Mouse (Mus musculus) gastrocnemius, postnatal 14 days (tissue): ENCODE measurements around the gene Ifitm10. TPM values are rescaled to one million over a fixed set of nuclear protein-coding genes. Genes with fewer than 3 reads are reported as not detected.
"Not testable (repeated sequence)": the region's sequence is repeated elsewhere in the genome, so short reads cannot be mapped to it uniquely, and the experiment has no call there.

Experiments used
- DNase-seq: peaks from one replicate; pipeline ENCODE4 v3.0.0; 2021; ENCODE audit warnings: mixed read lengths
- intact Hi-C: fragments of 180-260 bp; cut with DNase I; formaldehyde crosslinking; loops from one replicate; pipeline ENCODE4 v1.15.1; 2025; ENCODE audit warnings: low total_unique reads
- total RNA-seq, 2 experiments: library from RNA; stranded (reverse); gene quantifications; 2 replicates each; pipeline ENCODE4 v1.2.3; 2021

Gene Ifitm10
- total RNA-seq, 2 experiments from 2014 or later: 6.7 to 8.4 TPM

DNA sequence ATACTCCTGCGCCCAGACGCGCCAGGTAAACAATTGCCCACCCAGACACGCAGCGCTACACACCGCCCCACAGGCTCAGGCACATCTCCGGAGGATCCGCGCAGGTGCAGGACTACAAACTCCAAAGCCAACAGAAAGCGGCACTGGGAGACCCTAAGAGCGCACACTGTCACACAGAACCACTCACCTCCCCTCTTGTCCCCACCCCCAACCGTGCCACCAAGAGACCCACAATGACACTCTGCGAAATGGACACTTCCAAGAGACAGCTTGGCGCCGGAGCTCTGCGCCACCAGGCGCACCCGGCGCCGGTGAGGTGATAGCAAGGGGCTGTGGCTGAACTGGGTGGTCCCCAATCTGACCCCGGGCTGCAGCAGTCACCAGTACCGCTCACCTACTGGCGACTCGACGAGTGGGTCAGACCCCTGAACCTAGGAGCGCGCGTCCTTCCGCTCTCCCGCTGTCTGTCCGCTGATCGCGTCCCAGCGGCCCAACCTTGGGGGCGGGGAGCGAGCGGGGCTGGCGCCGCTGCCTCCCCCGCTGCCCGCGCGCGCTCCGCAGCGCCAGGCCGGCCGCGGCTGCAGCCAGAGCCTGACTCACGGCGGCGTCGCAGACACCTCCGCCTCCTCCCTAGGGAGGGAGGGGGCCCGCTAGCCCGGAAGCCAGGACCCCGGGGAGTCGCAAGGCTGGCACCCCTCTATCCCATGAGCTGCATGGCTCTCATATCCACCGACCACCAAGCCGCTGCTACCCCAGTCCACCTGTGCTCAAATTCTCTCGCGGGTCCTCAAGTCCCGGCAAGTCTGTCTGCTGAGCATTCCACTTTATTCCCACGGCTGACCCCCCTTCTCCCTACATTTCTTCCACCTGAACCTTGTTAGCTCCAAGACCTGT lies 1.5 kb downstream of the Ifitm10 start:
- intact Hi-C loops: no loop called here
- DNase-seq: peak; percentile 20

DNA sequence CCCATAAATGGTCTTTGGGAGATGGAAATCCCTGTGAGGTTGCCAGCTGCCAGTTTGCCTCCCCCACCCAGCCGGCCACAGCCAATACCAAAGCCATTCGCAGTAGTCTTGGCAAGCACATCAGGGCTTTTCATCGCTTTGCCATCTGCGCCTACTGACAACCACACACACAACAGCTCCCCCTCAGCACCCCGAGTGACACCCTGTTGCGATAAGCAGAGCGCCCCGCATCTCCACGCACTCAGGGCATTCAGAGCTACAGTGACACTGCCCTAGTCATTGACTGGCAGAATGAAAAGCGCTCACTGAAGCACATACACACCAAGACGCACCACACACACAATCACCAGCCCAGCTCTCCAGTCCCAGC lies 2.2 kb downstream of the Ifitm10 start:
- peak; percentile 4 for DNase-seq
- intact Hi-C loops: no loop called here

DNA sequence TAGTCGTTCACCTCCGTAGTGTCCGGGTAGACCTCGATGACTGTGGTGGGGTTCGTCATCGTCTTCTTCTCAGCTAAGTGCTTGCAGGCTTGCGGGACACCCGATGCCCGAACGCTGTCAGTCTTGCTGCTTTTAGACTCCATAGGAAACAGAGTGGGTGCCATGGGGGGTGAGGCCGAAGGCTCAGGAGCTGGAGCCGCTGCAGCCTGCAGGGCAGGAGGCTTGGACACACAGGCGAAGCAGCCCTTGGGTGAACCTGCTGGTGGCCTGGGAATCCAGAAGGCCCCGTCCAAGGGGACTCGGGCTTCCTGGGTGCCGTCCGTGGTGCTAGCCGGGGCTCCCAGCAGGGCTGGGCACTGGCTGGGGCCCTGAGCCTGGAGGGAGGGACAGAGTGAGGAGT lies 2.6 kb downstream of the Ifitm10 start:
- intact Hi-C loops: no loop called here
- DNase-seq: peak; percentile 3

DNA sequence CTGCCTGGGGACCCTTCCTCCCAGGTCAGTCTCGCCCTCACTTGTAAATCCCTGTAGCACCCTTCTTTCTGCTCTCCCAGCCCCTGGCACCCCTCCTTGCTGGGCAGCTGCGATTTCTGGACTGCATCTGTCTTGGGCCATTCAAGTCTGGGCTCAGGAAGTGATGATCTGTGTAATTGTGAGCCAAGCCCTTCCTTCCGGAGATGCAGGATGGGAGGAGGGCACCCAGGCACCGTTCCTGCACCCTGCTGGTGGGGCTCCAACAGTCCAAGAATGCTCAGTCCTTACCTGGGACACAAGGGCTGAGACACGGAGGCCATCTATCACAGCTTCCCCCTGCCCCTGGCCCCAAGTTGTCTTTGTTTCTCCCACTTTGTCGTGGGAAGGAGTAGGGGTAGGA lies 3.7 kb downstream of the Ifitm10 start:
- DNase-seq: peak; percentile 54
- intact Hi-C loops: no loop called here

DNA sequence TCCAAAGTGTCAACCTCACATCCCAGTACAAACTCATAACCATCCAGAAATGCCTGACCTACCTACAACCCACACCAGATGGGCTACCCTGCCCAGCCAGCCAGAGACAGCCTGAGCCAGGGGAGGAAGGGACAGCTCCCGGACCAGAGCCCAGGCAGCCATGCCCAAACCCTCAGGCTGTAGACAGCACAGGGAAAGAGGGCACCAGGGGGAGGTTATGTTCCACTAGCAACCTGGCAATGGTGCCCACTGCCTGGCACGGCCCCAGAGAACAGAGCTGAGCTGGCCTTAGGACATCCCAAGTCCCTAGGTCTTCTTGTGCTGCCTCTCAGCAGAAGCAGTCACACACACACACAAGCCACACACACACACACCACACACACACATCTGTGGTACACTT lies 4.7 kb downstream of the Ifitm10 start:
- peak; percentile 72 for DNase-seq
- intact Hi-C loops: no loop called here

DNA sequence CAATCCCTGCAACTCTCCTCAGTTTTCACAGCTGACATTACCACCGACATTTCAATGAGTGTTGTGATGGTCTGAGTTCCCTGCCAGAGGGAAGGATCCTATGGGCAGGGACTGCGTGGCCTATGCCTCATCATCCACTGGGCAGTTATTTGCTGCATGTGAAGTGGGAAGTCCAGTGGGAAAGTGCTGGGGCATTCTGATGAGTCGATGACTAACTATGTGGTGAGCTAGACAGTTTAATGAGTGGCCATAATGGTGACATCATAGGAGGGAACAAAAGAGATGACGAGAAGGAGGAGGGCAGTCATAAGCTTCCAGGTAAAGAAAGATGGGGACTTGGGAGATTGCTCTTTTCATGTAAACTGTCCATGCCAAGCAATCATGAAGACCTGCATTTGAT lies 10.4 kb downstream of the Ifitm10 start:
- intact Hi-C loops: no loop called here
- no peak for DNase-seq

DNA sequence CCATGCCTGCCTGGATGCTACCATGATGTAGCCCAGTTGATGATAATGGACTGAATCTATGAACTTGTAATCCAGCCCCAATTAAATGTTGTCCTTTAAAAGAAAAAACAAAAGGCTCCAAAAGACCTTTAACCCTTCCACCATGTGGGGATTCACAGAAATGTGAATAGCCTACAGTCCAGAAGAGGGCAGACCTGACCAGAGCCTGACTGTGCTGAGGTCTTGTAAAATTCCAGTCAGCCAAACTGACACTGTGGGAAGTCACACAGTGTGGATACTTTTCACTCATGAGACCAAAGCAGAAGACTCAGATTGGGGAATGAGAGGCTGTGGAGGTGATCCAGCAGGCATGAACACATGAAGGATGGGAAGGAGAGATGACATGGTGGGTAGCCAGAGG lies 12.8 kb downstream of the Ifitm10 start:
- intact Hi-C loops: no loop called here
- no peak for DNase-seq

DNA sequence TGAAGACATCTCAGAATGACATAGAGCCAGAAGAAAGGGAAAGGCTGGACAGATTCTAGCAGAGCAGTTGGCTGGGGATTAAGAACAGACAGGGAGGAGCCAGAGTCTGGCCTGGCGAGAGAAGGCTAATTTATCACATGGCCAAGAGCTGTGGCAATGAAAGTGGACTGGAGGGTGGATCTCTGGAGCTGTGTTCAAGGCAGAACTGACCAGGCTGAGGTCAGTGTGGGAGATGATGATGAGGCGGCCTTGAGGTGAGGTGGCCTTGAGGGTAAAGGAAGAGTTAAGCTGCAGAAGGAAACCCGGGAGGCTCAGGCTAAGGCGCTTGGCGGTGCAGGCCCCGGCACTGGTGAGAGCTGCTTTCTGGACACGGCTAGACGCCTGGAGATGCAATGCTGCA lies 14.4 kb downstream of the Ifitm10 start:
- intact Hi-C loops: no loop called here
- DNase-seq: no peak

DNA sequence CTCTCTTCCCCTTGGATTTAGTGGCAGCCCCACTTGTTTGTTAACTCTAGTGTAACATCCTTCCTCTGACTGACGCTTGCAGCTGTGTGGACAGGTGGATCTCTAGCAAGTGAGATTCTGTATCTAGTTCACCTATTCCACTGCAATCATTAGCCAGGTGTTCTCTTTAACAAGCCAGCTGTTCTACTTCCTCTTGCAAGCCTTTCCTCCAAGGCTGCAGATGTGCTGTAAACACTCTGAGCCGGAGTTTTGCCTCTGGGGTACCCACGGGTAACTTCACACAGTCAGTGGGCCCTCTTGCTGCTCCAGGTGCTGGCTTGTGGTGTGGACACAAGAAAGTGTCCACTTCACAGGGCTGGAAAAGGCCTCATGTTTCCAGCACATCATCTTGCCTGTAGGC lies 16.0 kb downstream of the Ifitm10 start:
- DNase-seq: no peak
- intact Hi-C loops: no loop called here

DNA sequence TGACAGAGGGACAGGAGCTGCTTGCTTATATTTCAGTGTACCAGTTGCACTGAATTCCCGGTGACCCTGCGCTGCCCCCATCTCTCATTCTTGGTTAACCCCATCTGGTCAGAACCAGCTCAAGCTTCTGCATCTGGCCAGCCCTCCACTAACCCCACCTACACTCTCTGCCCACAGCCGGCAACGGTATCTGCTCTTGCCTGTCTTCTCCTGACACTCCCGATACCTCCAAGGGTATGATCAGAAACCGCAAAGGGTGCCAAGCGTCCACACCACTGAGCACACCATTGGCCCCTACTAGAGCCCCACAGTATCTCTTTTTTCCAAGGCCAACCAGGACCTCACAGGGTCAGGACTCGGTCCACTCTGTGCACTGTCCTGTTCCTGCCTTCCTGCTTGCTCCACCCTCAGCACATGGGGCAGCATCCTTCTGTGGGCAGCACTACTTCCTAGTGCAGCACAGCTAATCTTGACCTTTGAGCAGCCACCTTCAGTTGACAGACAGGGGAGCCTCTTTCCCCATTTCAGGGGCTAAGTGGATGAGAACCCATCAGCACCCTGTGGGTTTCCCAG lies 18.8 kb downstream of the Ifitm10 start:
- no peak for DNase-seq
- intact Hi-C loops: no loop called here

DNA sequence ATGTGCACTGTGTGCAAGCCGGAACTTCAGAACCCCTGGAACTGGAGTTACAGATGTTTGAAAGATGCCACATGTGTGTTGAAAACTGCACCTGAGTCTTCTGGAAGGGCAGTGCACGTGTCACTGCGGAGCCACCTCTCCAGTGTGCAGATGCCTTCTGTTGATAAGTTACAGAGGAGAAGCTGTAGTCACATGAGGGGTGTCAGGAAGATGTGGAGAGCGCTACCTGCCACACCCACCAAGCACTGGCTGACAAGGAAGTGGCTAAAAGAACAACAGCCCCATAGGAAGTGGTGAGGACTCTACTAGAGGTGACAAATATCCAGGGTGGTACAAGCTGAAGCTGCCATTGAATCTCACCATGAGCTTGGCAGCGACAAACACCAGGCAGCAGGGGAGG lies 19.7 kb downstream of the Ifitm10 start:
- intact Hi-C loops: no loop called here
- DNase-seq: no peak

DNA sequence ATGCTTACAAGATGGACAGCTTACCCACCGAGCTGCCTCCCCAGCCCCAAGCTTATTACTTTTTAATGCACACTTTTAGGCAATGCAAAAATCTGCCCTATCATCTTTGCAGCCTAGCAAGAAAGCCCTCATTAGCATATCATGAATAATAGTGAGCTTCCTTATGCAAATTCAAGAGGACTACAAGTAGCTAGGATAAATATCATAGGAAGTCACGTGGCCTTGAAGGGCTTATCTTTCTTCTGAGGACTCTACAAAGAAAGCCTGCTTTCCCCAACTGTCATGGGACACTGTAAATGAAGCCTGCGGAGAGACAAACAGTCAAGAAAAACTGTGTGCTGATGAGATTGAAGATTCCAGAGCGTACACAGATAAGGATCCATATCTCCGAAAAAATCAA lies 22.0 kb downstream of the Ifitm10 start:
- intact Hi-C loops: no loop called here
- DNase-seq: no peak

DNA sequence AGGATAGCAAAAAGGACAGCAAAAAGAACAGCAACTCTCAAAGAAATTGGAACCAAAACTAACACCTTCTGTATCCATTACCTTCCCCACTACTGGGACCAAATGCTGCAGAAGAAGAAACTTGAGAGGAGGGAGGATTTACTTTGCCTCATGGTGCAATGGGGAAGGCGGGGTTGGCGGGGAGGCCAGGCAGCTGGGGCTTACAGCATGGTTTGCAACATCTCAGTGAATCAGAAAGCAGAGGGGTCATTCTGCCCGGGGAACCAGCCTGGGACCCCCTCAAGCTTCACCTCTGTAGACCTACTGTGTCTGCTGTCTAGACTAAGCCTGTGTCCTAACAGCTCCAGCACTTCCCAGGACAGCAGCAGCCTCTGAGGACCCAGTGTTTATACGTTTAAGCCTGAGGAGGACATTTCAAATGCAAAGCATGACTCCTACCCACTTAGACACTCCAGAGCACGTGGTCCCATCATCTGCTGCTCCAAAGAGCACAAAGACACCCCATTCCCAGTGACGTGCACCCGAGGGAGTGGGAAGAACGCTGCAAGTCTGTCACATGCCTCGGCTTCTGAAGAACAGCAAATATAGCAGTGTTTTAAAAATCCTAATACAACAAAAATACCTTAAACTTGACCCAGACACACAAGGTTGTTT lies 24.1 kb downstream of the Ifitm10 start:
- peak; percentile 72 for DNase-seq
- intact Hi-C loops: no loop called here

DNA sequence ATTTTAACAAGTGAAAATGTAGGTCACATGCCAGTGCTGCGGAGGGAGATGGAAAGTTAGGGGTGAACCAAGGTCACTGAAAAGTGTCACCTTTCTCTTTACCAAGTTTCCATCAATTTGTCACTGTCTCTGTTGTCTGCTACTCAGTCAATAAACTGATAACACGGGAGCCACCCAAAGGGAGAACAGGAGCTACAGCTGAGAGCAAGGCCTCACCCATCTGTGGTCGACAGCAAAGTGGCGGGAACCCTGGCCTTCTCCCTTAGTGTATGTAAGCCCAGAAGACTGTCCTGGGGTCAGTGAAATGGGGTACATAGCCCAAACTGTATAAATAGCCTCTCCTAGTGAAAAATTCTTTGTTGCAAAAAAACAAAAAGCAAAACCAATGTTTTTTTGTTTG lies 26.0 kb downstream of the Ifitm10 start:
- no peak for DNase-seq
- intact Hi-C loops: no loop called here

DNA sequence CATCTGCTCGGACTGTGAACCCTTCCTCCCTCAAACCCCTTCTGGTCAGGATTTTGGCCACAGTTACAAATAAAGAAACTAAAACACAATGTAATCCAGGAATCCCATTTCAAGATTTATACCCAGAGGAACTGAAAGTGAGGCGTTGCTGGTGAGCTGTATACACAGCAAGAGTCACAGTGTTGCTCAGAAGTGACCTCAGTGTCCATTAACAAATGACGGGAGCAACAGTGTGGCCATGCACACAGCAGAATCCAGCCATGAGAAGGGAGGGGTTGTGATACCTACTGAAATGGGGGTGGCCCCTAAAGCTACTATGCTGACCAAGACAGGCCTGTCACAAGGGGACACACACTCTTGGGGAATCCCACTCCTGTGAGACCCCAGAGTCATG lies 31.3 kb downstream of the Ifitm10 start:
- intact Hi-C loops: no loop called here
- DNase-seq: no peak

DNA sequence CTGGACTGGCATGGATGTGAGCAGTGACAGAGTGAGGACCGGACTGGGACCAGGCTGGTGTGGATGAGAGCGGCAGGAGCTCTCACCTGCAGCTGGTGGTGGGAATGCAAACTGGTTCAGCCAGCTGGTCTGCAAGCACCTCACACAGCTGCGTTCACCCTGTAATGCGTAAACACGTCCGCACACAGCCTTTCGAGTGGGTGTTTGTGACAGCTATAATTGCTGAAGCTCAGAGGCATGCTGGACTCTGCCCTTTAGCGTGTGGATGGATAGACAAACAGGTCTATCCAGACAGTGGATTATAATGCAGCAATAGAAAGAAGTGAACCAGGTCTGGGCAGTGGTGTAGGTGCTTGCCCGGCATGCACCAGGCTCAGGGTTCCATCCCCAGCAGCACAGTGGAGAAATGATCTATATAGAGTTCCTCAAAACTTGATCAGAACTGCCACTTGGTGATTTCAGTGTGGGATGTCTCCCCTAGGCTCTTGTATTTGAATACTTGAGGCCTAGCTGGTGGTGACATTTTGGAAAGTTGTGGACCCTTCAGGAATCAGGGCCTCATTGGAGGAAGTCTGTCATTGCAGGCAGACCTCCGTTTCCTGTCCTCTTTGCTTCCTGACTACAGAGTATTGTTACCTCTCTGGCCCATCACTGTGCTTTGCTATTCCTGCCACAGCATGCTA lies 31.8 kb downstream of the Ifitm10 start:
- DNase-seq: no peak
- intact Hi-C loops: no loop called here

DNA sequence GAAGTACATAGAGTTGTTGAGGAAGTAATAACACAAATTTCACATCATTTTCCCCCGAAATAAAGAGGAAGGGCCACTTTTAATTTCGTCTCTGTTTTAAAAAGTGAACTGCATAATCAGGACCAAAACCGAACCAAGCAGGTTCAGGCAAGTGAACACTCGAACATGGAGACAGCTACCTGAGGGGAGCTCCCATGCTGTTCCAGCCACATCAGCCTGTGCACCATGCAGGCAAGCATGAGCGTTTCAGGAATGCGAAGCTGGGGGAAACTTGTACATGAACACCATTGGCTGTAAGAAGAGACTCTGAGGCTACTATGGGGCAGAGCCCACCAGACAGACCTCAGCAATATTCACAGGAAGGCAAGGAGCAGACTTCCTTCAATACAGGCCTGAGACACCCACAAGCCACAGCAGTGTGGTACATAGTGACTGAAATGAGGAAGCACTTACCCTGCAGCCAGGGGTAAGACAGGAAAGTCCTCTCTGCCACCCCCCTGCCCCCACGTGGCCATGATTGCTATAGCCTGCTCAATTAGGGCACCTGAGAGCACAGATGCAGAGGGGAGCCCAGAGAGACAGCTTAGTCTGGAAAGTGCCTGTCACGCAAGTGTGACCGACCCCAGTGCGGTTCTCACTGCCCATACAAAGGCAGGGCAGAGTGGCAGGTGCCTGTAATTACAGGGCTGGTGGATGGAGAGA lies 33.1 kb downstream of the Ifitm10 start:
- DNase-seq: no peak
- intact Hi-C loops: no loop called here

DNA sequence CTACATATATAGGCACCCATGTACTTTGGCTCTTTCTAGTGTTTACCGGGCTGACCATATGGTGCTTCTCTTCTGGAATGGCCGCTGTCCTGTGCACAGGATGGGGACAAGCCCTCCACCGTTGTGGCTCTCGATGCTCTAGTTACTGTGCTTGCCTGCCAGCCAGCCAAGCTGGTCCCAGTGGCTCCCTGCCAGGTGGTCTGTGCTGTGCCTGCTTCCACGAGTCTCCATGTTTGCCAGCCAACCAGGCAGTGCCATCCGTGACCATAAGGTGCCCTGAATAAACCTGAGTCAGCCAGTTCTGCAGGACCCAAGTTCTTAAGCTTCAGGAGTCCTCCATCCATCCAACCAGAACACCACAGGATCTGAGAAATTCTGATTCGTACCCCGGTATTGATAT lies 38.4 kb downstream of the Ifitm10 start:
- DNase-seq: peak; percentile 26
- intact Hi-C loops: loop anchor here (5.0 to 10.0 kb wide), 2 partner anchors 92 to 340 kb away; no protein-coding TSS in a partner anchor

DNA sequence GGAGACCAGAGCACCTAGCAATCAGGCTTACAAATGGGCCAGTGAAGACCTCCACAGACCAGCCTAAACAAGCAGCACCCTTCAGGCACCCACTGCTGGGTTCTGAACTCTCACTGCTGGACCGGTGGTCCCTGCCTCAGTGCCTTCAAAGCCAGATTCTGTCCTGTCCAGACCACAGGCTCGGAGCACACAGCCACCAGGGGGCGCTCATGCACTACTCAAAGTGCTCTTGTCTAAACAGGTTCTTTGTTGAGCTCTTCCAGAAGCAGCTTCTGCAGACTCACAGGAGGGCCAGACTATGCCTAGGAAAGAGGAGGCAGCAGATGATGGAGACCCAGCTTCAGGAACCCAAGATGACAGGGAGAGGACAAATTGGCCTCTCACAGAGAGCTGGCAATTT lies 39.3 kb downstream of the Ifitm10 start:
- intact Hi-C loops: loop anchor here (10.0 kb wide), 1 partner anchor 341 kb away; no protein-coding TSS in a partner anchor
- DNase-seq: peak; percentile 88

DNA sequence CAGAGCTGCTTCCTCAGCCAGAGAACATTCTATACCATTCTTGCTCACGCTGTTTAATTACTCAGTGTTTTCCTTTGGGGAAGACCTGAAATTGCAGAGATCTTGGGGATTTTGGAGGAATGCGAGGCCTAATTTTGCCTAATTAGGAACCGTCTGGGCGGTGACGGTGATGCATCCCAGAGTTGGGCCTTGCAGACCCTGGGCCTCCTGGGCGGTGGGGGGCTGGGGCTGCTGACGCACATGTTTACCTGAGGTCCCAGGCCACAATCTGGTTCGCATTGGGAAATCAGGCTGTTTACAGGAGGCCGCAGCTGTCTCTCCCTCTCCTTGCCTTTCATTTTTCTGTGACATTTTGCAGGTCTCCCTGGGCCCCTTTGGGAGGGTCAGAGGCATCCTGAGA lies 40.8 kb downstream of the Ifitm10 start:
- intact Hi-C loops: loop anchor here (10.0 kb wide), 1 partner anchor 342 kb away; no protein-coding TSS in a partner anchor
- DNase-seq: not testable (repeated sequence)
